Mouse (Mus musculus) gastrocnemius, adult 2 months (tissue): ENCODE measurements around the gene Cntn4. TPM values are rescaled to one million over a fixed set of nuclear protein-coding genes. Genes with fewer than 3 reads are reported as not detected.

Experiments used
- DNase-seq: peaks from one replicate; pipeline ENCODE4 v3.0.0; 2022
- H3K27ac ChIP-seq: fragments of 200-600 bp; 2 replicates; pipeline ENCODE4 v1.8.1; 2022; ENCODE audit warnings: mild to moderate bottlenecking
- H3K4me3 ChIP-seq: fragments of 200-600 bp; 2 replicates; pipeline ENCODE4 v1.8.1; 2022; ENCODE audit warnings: mild to moderate bottlenecking, moderate library complexity
- CTCF ChIP-seq: fragments of 200-600 bp; IDR thresholded peaks from 2 replicates; pipeline ENCODE4 v1.8.1; 2022; ENCODE audit warnings: antibody characterized with exemption, mild to moderate bottlenecking, moderate library complexity
- intact Hi-C: fragments of 180-260 bp; cut with DNase I; formaldehyde crosslinking; loops from one replicate; pipeline ENCODE4 v1.15.1; 2025
- total RNA-seq, 2 experiments: library from RNA; stranded (reverse); gene quantifications; 2 replicates each; pipeline ENCODE4 v1.2.3; 2021

The Cntn4 gene
- total RNA-seq, 2 experiments from 2014 or later = not detected

DNA sequence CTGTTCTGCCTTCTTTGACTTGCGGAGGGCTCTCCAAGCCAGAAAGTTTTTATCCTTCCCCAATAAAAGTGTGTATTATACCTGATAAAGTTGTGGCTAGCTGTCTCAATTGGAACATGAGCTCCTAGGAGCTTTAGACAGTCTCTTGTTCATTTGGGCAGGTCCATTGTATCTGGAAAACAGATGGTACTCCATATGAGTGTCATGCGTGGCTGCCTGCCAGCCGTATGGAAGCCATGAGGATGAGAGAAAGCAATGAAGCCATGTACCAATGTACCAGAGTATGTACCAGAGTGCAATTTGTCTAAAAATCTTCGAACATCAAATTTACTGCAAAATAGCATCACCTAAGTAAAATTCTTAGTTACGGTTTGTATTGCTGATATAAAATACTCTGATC lies 500.1 kb downstream of the Cntn4 start:
- DNase-seq = no peak
- Histone ChIP-seq H3K4me3 (no peak overlapping the region), H3K27ac (no peak overlapping the region)
- intact Hi-C loops = no loop called here
- no peak for TF ChIP-seq CTCF

DNA sequence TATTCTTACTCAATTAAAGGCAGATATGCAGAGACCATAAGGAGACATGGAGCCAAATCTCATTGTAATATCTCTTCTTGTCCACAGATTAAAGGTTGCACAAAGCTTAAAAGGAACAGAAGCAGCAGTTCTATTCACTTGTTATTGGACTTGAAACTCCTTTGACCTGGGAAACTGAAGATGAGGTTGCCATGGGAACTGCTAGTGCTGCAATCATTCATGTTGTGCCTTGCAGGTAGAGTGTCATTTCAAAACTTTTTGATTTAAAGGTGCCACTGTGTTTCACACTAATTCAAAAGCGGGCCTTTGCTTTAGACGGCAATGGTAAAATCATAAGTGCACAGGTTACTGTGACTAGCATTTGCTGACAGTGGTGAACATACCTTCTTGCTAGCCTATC lies 504.1 kb downstream of the Cntn4 start:
- no peak for TF ChIP-seq CTCF
- intact Hi-C loops = no loop called here
- DNase-seq = no peak
- Histone ChIP-seq H3K27ac (no peak overlapping the region), H3K4me3 (no peak overlapping the region)

GRCm38 (mm10) chr6:106200974-106201373 lies 523.5 kb downstream of the Cntn4 start:
- no peak for TF ChIP-seq CTCF
- intact Hi-C loops = no loop called here
- H3K27ac ChIP-seq = no peak overlapping the region
- no peak for DNase-seq
- no peak overlapping the region for H3K4me3 ChIP-seq

GRCm38 (mm10) chr6:106207401-106207800 lies 529.9 kb downstream of the Cntn4 start:
- no peak overlapping the region for H3K27ac ChIP-seq
- no peak for DNase-seq
- TF ChIP-seq CTCF = no peak
- H3K4me3 ChIP-seq = no peak overlapping the region
- intact Hi-C loops = no loop called here

- no peak overlapping the region for H3K4me3 ChIP-seq
- no peak overlapping the region for H3K27ac ChIP-seq
- intact Hi-C loops = no loop called here
- no peak for TF ChIP-seq CTCF
- no peak for DNase-seq
Measured at GRCm38 (mm10) chr6:106213071-106213470, 535.6 kb downstream of the Cntn4 start.

- DNase-seq = no peak
- no peak overlapping the region for H3K27ac ChIP-seq
- intact Hi-C loops = no loop called here
- no peak overlapping the region for H3K4me3 ChIP-seq
- no peak for TF ChIP-seq CTCF
Measured at GRCm38 (mm10) chr6:106237046-106237948, 559.8 kb downstream of the Cntn4 start.

DNA sequence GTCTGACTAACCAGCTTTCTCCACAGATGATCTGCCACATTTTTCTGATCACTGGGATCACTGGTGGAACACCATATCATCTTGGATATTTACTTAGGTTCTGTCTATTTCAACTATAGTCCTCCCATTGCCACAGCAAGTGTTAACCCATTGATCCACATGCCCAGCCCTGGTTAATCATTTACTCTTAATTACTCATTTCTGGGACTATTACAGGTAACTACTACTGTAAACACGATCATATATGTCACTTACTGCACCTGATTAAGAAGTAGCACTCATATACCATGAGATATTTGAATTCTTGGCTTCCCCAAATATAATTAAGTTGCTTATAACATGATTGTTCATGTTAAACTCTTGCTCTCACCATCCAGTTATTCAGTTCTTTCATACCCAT lies 564.1 kb downstream of the Cntn4 start:
- Histone ChIP-seq H3K27ac (no peak overlapping the region), H3K4me3 (no peak overlapping the region)
- no peak for DNase-seq
- no peak for TF ChIP-seq CTCF
- intact Hi-C loops = no loop called here

DNA sequence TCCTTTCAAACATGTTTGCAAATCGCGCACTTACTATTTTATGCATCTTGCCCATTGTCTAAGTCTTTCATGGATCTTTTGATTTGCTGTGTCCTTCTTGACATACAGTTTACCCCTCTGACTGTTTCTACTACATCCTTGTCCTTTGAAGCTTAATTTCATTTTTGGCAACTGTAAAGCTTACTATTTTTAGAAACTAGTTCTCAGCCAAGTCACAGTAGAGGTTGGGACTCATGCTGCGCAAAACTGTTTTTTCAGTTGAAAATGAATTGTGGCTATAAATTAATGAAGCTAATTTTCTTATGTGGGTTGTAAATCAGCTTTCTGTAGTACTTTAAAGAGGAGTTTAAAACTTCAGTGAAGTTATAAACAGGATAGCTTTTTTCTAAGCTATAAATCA lies 585.9 kb downstream of the Cntn4 start:
- DNase-seq = no peak
- intact Hi-C loops = no loop called here
- no peak for TF ChIP-seq CTCF
- Histone ChIP-seq H3K27ac (no peak overlapping the region), H3K4me3 (no peak overlapping the region)

GRCm38 (mm10) chr6:106265487-106265886 lies 588.0 kb downstream of the Cntn4 start:
- Histone ChIP-seq H3K27ac (no peak overlapping the region), H3K4me3 (no peak overlapping the region)
- intact Hi-C loops = no loop called here
- DNase-seq = no peak
- no peak for TF ChIP-seq CTCF

DNA sequence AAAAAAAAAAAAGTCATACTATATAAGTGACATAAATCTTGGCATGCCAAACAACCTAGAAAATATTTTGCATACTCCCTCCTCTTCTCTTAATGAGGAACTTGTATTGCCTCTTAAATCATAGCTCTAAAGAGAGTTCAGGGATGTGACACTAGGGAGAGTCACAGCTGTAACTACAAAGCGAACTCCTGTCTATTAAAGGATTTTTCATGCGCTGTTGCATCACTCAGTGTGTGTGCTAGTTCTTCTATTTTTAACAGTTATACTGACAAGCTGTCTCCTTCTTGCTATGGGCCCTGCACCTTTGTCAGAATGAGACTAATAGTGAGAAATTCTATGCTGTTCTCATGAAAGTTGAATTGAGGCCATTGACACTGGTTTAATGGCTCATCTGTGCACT lies 588.8 kb downstream of the Cntn4 start:
- no peak for DNase-seq
- intact Hi-C loops = no loop called here
- no peak for TF ChIP-seq CTCF
- Histone ChIP-seq H3K27ac (no peak overlapping the region), H3K4me3 (no peak overlapping the region)

DNA sequence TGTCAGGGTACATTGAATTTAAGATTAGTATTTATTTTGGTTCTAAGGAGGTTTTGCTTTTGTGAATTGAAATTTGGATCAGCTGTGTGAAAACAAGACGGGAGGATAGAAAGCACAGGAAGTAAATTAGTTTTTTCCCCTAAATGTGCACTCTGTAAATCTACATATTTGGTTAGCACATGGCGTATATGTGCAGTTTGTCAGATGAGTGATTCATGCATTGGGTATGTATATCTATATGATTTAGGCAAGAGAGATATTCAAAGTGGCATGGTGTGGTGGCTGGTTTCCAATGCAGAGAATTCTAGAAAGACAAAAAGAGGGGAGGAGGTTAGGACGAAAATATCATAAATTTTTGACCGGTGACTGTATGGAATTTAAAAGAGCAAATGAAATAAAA lies 591.3 kb downstream of the Cntn4 start:
- no peak overlapping the region for H3K4me3 ChIP-seq
- H3K27ac ChIP-seq = no peak overlapping the region
- intact Hi-C loops = no loop called here

DNA sequence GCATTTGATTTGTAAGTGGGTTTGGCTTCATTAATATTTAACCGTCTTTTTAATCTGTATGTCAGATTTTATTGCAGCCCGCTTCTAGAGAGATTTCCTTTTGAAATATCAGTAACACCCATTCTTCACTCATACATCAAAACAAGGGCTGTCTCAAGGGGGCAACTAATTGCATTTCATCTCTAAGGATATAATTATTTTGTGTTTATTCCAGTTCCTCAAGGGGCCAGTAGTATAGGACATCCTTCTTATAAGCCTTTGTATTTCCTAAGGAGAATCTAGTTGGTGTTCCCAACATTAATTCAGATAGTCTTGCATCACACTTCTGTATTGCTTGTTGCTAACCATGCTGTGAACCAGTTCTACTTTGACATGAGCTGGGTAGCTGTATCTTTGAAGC lies 599.7 kb downstream of the Cntn4 start:
- H3K27ac ChIP-seq = no peak overlapping the region
- no peak for TF ChIP-seq CTCF
- intact Hi-C loops = no loop called here
- no peak for DNase-seq
- H3K4me3 ChIP-seq = no peak overlapping the region

More for the DNA sequence above, 591.3 kb downstream of the Cntn4 start:
- TF ChIP-seq CTCF = no peak
- no peak for DNase-seq

GRCm38 (mm10) chr6:106281621-106282020 lies 604.2 kb downstream of the Cntn4 start:
- no peak for DNase-seq
- no peak overlapping the region for H3K27ac ChIP-seq
- TF ChIP-seq CTCF = no peak
- intact Hi-C loops = no loop called here
- no peak overlapping the region for H3K4me3 ChIP-seq

DNA sequence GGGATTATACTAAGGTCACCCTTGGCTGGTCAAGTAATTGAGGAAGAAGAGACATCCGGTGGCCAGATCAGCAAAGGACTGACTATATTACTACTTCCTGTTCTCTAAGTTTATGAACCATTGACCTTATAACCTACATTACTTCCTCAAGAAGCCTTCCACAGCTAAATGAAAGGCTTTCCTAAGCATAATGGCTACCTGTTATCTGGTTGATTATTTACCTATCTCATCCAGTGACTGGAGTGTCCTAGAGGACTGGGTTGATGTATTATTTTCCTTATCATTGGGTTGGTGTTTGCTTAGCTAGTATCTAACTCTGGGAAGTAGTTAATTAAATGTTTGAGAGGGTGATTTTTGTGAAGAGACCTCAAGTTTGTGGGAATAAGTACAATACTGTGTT lies 606.4 kb downstream of the Cntn4 start:
- no peak for TF ChIP-seq CTCF
- intact Hi-C loops = no loop called here
- Histone ChIP-seq H3K4me3 (no peak overlapping the region), H3K27ac (no peak overlapping the region)
- no peak for DNase-seq
